Mouse (Mus musculus) brain, embryonic 18.5 days (tissue): ENCODE data around the gene Agt.

Experiments
- DNase-seq: peaks from one replicate; pipeline ENCODE4 v3.0.0-alpha.2; 2012; ENCODE audit warnings: low read depth, low spot score

The Agt gene

GRCm38 (mm10) chr8:124507572-124508320 is 61.8 kb downstream of the Agt start:
- DNase-seq: no peak
